Mouse (Mus musculus) liver, embryonic 15.5 days (tissue): ENCODE results near the gene D17Wsu92e. TPM values are rescaled to one million over a fixed set of nuclear protein-coding genes. Genes with fewer than 3 reads are reported as not detected.

Experiments used
- ATAC-seq: fragments of 200-750 bp; cut with Nextera tagmentation; 2 replicates; pipeline ENCODE4 v1.8.0; 2017; ENCODE audit warnings: moderate number of reproducible peaks, mild to moderate bottlenecking, moderate library complexity; ENCODE audit not compliant: insufficient read depth
- H3K27ac ChIP-seq: fragments of 300-500 bp; sonication (generic); replicated peaks from 2 replicates; pipeline ENCODE4 v1.5.1; 2015; ENCODE audit warnings: mild to moderate bottlenecking, inconsistent platforms
- H3K27me3 ChIP-seq: fragments of 300-500 bp; sonication (generic); 2 replicates; pipeline ENCODE4 v1.6.1; 2015; ENCODE audit warnings: mild to moderate bottlenecking, inconsistent platforms
- H3K36me3 ChIP-seq: fragments of 300-500 bp; sonication (generic); replicated peaks from 2 replicates; pipeline ENCODE4 v1.6.1; 2015; ENCODE audit warnings: moderate library complexity, mild to moderate bottlenecking, inconsistent platforms
- H3K4me1 ChIP-seq: fragments of 300-500 bp; sonication (generic); replicated peaks from 2 replicates; pipeline ENCODE4 v1.6.1; 2015; ENCODE audit warnings: inconsistent platforms
- H3K4me2 ChIP-seq: fragments of 300-500 bp; sonication (generic); 2 replicates; pipeline ENCODE4 v1.6.1; 2015; ENCODE audit warnings: moderate library complexity, mild to moderate bottlenecking, inconsistent platforms
- H3K4me3 ChIP-seq: fragments of 300-500 bp; sonication (generic); replicated peaks from 2 replicates; pipeline ENCODE4 v1.5.1; 2015; ENCODE audit warnings: mild to moderate bottlenecking, inconsistent platforms
- H3K9ac ChIP-seq: fragments of 300-500 bp; sonication (generic); 2 replicates; pipeline ENCODE4 v1.6.1; 2015; ENCODE audit warnings: moderate library complexity, mild to moderate bottlenecking, inconsistent platforms
- H3K9me3 ChIP-seq: fragments of 300-500 bp; sonication (generic); replicated peaks from 2 replicates; pipeline ENCODE4 v1.6.1; 2016; ENCODE audit warnings: inconsistent platforms
- WGBS: fragments of 180-500 bp; shearing (Covaris S2); methylation state at CpG from one replicate; pipeline ENCODE4 v1.1.7; 2015; ENCODE audit warnings: mixed read lengths; ENCODE audit not compliant: insufficient replicate concordance; 5-methylcytosine and 5-hydroxymethylcytosine counted together
- polyA plus RNA-seq: library from polyadenylated mRNA; unstranded; fragments of >200 nt; fragmentation: Nextera tagmentation; extraction: Ambion mirVana; gene quantifications from 2 replicates; pipeline ENCODE4 v1.2.1, GENCODE M21; 2015

The D17Wsu92e gene
- polyA plus RNA-seq, 1 experiment from 2014 or later = 13.3 TPM

DNA sequence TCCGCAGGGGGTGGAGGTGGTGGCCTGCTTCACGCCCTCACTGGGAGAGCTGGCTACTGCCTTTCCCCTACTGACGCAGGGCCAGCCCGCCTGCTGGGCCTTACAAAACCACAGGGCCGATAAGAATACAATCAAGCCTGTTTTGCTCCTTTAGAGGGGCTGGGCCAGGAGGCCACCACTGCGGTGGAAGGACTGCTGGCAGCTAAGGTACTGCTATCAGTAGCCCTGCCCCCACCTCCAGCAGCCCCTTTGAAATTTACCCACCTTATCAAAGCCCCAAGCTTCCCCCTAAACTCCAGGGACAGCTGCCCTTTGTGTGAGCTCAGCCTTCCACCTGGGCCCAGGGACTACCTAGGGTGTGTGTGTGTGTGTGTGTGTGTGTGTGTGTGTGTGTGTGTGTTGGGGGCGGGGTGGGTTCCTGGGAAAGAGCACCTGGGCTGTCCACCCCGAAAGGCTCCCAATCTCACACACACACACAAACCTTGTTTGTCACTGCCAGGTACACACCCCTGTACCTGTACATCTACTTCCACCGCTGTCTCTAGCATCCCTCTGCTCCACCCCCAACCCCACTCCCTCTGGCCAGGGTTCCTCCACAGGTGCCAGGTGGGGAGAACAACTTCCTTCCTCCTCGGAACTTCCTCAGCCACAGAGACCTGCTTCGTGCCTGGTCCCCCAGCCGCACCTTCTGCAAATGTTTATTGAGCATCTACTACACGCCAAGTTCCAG is 85.9 kb downstream of the D17Wsu92e start:
- no peaks in the 10 kb centered on the region for H3K27me3 ChIP-seq
- no peaks in the 10 kb centered on the region for H3K36me3 ChIP-seq
- H3K27ac ChIP-seq = no peak overlapping the region
- no peak overlapping the region for H3K4me2 ChIP-seq
- ATAC-seq = peak; percentile 47
- WGBS = 11% methylated on average over 11 of the region's 13 CpGs
- no peak overlapping the region for H3K9ac ChIP-seq
- no peak overlapping the region for H3K4me3 ChIP-seq
- peaks cover 15% of the 10 kb centered on the region; the same call in 1 of the 2 replicates for H3K4me1 ChIP-seq
- H3K9me3 ChIP-seq = no peaks in the 10 kb centered on the region

DNA sequence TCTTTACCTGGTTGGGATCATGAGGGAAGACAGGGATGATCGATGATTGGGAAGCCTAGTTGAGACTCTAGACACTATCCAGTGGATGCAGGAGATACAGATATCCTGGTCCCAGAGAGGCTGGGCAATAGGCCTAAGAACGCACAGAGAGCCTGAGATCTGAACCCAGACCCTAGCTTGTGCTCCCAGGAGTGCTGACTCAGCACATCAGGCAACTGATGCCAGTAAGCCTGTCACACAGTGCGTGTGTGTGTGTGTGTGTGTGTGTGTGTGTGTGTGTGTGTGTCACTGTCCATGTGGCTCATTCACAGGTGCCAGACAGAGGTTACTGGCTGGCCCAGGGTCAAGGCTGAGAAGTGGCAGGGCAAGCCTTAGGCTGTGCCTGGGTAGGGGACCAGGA is 87.8 kb downstream of the D17Wsu92e start:
- Histone ChIP-seq H3K36me3 (no peaks in the 10 kb centered on the region), H3K4me1 (peaks cover 15% of the 10 kb centered on the region; the same call in 1 of the 2 replicates), H3K9ac (no peak overlapping the region), H3K4me3 (no peak overlapping the region), H3K27ac (no peak overlapping the region), H3K27me3 (no peaks in the 10 kb centered on the region), H3K9me3 (no peaks in the 10 kb centered on the region), H3K4me2 (no peak overlapping the region)
- 64% methylated on average over 3 of the region's 3 CpGs for WGBS
- ATAC-seq = no peak

- WGBS = 50% methylated on average over 5 of the region's 5 CpGs
- no peaks in the 10 kb centered on the region for H3K9me3 ChIP-seq
- no peak overlapping the region for H3K9ac ChIP-seq
- no peaks in the 10 kb centered on the region for H3K27me3 ChIP-seq
- H3K36me3 ChIP-seq = no peaks in the 10 kb centered on the region
- H3K27ac ChIP-seq = no peak overlapping the region
- no peak overlapping the region for H3K4me3 ChIP-seq
- no peak overlapping the region for H3K4me2 ChIP-seq
- H3K4me1 ChIP-seq = peaks cover 15% of the 10 kb centered on the region; the same call in 1 of the 2 replicates
- ATAC-seq = no peak
Measured at GRCm38 (mm10) chr17:27732152-27732551, 88.3 kb downstream of the D17Wsu92e start.

GRCm38 (mm10) chr17:27728770-27729169 is 91.7 kb downstream of the D17Wsu92e start, which contains the start of gene Spdef:
Gene Spdef, minus strand, starts transcription at chr17:27728955.
- Histone ChIP-seq H3K27me3 (peaks cover 15% of the 10 kb centered on the region), H3K9ac (no peak within 1 kb of the TSS), H3K4me3 (no peak within 1 kb of the TSS), H3K9me3 (no peaks in the 10 kb centered on the region), H3K36me3 (no peaks in the 10 kb centered on the region), H3K4me1 (no peaks in the 10 kb centered on the region), H3K27ac (no peak within 1 kb of the TSS), H3K4me2 (no peak within 1 kb of the TSS)
- WGBS = 66% methylated on average over 10 of the region's 10 CpGs
- ATAC-seq = no peak

GRCm38 (mm10) chr17:27726527-27726926 is 93.9 kb downstream of the D17Wsu92e start:
- 32% methylated on average over 7 of the region's 7 CpGs for WGBS
- Histone ChIP-seq H3K9ac (no peak overlapping the region), H3K4me3 (no peak overlapping the region), H3K4me1 (no peaks in the 10 kb centered on the region), H3K27ac (no peak overlapping the region), H3K36me3 (no peaks in the 10 kb centered on the region), H3K9me3 (no peaks in the 10 kb centered on the region), H3K27me3 (peaks cover 21% of the 10 kb centered on the region), H3K4me2 (no peak overlapping the region)
- ATAC-seq = no peak

- ATAC-seq = no peak
- Histone ChIP-seq H3K4me3 (no peak overlapping the region), H3K9me3 (no peaks in the 10 kb centered on the region), H3K9ac (no peak overlapping the region), H3K27me3 (peaks cover 24% of the 10 kb centered on the region), H3K27ac (no peak overlapping the region), H3K4me2 (no peak overlapping the region), H3K4me1 (no peaks in the 10 kb centered on the region), H3K36me3 (no peaks in the 10 kb centered on the region)
- 24% methylated on average over 10 of the region's 10 CpGs for WGBS
Measured at GRCm38 (mm10) chr17:27725412-27725811, 95.0 kb downstream of the D17Wsu92e start.

DNA sequence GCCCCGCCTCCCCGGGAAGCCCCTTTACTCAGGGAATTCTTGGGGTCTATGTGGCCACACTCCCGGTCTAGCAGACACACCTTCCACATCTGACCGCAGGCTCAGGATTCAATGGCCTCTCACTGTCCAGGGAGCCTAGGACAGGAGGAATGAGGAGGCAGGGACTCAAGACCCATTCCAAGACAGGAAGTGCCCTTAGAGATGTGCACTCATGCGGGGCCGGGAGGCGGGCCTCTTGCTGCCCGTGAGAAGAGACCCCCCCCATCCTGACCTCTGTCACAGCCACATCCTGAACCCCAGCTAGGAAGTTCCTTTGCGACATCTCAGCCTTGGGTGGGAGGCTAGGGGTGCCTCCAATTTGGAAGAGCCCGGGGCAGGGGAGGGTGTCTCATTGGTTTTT is 95.4 kb downstream of the D17Wsu92e start:
- H3K36me3 ChIP-seq = no peaks in the 10 kb centered on the region
- H3K4me3 ChIP-seq = no peak overlapping the region
- H3K9me3 ChIP-seq = no peaks in the 10 kb centered on the region
- WGBS = 24% methylated on average over 10 of the region's 10 CpGs
- H3K4me1 ChIP-seq = no peaks in the 10 kb centered on the region
- peaks cover 24% of the 10 kb centered on the region for H3K27me3 ChIP-seq
- no peak overlapping the region for H3K27ac ChIP-seq
- no peak for ATAC-seq
- H3K4me2 ChIP-seq = no peak overlapping the region
- H3K9ac ChIP-seq = no peak overlapping the region

DNA sequence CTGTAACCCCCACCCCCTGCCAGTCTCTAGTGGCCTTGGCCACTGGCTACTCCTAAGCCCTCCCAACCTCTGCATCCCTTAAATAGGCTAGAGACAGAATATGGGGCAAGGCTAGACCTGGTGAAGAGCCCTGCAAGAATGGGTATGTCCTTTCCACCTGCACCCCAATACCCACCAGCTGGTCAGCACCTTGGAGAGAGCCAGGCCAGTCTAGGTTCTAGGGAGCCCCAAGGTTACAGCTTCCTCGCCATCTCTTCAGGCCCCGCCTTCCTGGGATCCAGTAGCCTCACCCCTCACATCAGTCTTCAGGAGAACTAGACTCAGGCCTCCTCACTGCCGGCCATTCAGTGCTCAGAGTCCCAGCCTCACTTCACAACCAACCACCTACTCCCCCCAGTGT is 96.1 kb downstream of the D17Wsu92e start:
- Histone ChIP-seq H3K27me3 (peaks cover 24% of the 10 kb centered on the region), H3K4me3 (no peak overlapping the region), H3K36me3 (no peaks in the 10 kb centered on the region), H3K9ac (no peak overlapping the region), H3K27ac (no peak overlapping the region), H3K9me3 (no peaks in the 10 kb centered on the region), H3K4me1 (no peaks in the 10 kb centered on the region), H3K4me2 (no peak overlapping the region)
- no peak for ATAC-seq
- 14% methylated on average over 3 of the region's 3 CpGs for WGBS

DNA sequence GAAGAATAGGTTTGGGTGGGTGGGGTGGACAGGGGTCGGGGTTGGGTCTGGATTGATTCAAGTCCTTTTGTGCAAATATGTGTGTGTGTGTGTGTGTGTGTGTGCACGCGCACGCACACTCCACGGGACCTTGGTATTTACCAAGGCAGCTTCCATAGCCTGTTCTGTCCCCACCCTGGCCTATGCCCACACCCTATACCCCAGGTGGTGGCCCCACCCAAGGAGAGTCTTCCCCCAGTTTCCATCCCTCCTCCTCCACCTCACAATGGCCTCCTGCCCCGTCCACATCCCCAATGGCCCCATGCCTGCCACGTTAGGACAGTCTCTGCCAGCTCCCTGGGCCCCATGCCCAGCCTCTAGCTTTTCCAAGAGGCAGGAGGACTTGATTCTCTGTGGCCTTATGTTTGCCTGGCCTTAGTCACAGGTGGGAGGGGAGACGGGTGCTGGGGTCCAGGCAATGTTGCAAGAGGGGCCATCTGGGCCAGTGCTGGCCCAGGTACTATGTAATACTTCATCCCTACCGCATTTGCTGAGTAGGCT is 99.3 kb downstream of the D17Wsu92e start:
- WGBS = 59% methylated on average over 9 of the region's 9 CpGs
- H3K9ac ChIP-seq = no peak overlapping the region
- H3K36me3 ChIP-seq = no peaks in the 10 kb centered on the region
- H3K27ac ChIP-seq = no peak overlapping the region
- H3K4me3 ChIP-seq = no peak overlapping the region
- no peak for ATAC-seq
- H3K4me1 ChIP-seq = peaks cover 10% of the 10 kb centered on the region
- peaks cover 50% of the 10 kb centered on the region for H3K27me3 ChIP-seq
- no peaks in the 10 kb centered on the region for H3K9me3 ChIP-seq
- no peak overlapping the region for H3K4me2 ChIP-seq

- H3K27ac ChIP-seq = no peak overlapping the region
- peaks cover 10% of the 10 kb centered on the region for H3K4me1 ChIP-seq
- WGBS = 59% methylated on average over 9 of the region's 9 CpGs
- H3K9ac ChIP-seq = no peak overlapping the region
- no peak for ATAC-seq
- H3K4me2 ChIP-seq = no peak overlapping the region
- no peak overlapping the region for H3K4me3 ChIP-seq
- no peaks in the 10 kb centered on the region for H3K9me3 ChIP-seq
- no peaks in the 10 kb centered on the region for H3K36me3 ChIP-seq
- peaks cover 54% of the 10 kb centered on the region for H3K27me3 ChIP-seq
Measured at GRCm38 (mm10) chr17:27720326-27720725, 100.1 kb downstream of the D17Wsu92e start.

DNA sequence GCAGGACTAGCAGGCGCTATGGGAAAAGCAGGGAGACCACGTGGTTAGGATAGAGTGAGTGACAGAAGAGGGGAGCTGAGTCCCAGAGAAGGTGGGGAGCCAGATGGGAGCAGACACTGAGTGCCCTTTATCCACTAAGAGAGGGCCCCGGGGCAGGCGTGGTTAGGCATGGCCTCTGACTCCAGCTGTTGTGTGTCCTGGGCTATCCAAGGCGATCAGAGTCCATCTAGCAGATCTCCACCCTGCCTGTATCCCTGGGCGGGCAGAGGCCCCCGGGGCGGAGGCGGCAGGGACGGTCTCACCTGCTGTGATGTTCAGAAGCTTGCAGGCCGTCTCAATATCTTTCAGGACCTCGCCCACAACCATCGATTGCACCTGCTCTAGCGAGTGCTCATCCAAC is 100.8 kb downstream of the D17Wsu92e start:
- Histone ChIP-seq H3K4me3 (no peak overlapping the region), H3K4me1 (peaks cover 10% of the 10 kb centered on the region), H3K9me3 (no peaks in the 10 kb centered on the region), H3K27ac (no peak overlapping the region), H3K4me2 (no peak overlapping the region), H3K27me3 (peaks cover 50% of the 10 kb centered on the region), H3K36me3 (no peaks in the 10 kb centered on the region), H3K9ac (no peak overlapping the region)
- no peak for ATAC-seq
- WGBS = 55% methylated on average over 14 of the region's 14 CpGs
